8 mouse cellular contexts compared by ENCODE assay signal in the genomic region with DNA sequence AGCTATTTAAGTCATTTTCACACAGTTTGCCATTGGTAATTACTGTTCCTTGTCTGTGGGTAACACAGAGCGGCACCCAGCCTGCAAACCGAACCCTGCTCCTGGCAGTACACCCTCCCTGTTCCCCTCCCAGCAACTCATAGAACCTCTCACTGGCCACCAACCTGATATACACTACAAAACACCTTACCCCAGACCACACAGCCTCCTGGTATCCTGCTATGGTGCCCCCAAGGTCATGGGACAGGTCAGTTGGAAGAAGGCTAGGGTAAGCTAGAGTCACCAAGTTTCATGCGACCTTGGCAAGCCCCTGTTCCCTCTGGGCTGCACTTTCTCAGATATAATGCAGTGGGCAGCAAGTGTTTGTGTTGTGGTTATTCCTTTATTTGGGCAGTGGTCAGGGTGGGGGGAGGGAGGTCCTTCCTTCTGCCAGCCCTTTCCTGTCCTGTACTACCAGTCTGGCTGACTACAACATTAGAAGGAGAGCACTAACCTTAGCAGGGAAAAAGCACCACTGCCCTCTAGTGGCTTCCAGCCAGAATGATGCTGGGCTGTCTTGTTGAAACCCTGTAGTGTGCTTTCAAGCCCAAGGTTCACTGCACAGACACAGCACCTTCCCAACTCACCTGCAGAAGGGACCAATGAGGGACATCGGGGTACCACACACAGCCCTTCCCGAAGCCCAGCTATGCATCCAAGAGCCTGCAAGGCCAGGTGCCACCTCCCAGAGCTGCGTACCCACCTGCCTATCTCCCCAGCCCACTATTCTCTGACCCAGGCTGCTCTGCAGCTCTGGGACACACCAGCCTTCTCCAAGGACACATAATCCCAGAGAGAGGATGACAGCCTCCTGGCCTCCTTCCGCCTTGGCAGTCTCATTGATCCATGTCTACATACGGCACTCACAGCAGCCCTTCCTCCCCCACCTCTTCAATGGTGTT. TPM values are rescaled to one million over a fixed set of nuclear protein-coding genes. Genes with fewer than 3 reads are reported as not detected.
DNase-seq lines count a peak whose midpoint lies in the region; ATAC-seq and TF ChIP-seq lines count a peak whose summit lies in the region.

No protein-coding gene starts in this region.

- TF ChIP-seq RAD21 in CH12.LX (IDR thresholded peaks at IDR 0.05; ENCODE audit: low read depth, low read length), result peak; percentile 51

- H3K79me2 ChIP-seq in CH12.LX (replicated peaks; ENCODE audit: control insufficient read depth, extremely low read depth, insufficient read depth, poor library complexity, severe bottlenecking), result no peaks in the 10 kb centered on the region

- no peaks in the 10 kb centered on the region for H3K36me3 ChIP-seq in CH12.LX (replicated peaks in 1 of 2; ENCODE audit: control insufficient read depth in 1 of 2, insufficient read depth in 1 of 2, low read length in 1 of 2)
- H3K36me3 ChIP-seq in heart, postnatal 0 days (replicated peaks; ENCODE audit: control insufficient read depth, insufficient read depth, low read length), result no peaks in the 10 kb centered on the region
- H3K36me3 ChIP-seq in liver, postnatal 0 days (replicated peaks; ENCODE audit: insufficient read depth, low read length), result no peaks in the 10 kb centered on the region

- dilution Hi-C loops in CH12.LX (cut with MboI; ENCODE audit: extremely low pct_ligation_motif_present, extremely low pct_unique_long_range_greater_than_20kb, low sequenced_read_pairs), result no loop called here

- in situ Hi-C loops in CH12.LX (cut with MboI; ENCODE audit: low pct_ligation_motif_present, low pct_unique_long_range_greater_than_20kb, low sequenced_read_pairs), result no loop called here

- no peaks in the 10 kb centered on the region for H3K9me3 ChIP-seq in CH12.LX (replicated peaks; ENCODE audit: low read length)
- H3K9me3 ChIP-seq in heart, postnatal 0 days (replicated peaks; ENCODE audit: control insufficient read depth, low read length), result no peaks in the 10 kb centered on the region
- no peaks in the 10 kb centered on the region for H3K9me3 ChIP-seq in liver, postnatal 0 days (ENCODE audit: low read length)

- no peak overlapping the region for H3K9ac ChIP-seq in CH12.LX (ENCODE audit: insufficient read depth, low read depth)
- H3K9ac ChIP-seq in heart, postnatal 0 days (replicated peaks; ENCODE audit: low read depth, low read length), result no peak overlapping the region
- H3K9ac ChIP-seq in liver, postnatal 0 days (replicated peaks), result no peak overlapping the region

- no peak for TF ChIP-seq EP300 in CH12.LX (IDR thresholded peaks at IDR 0.05; ENCODE audit: low read length)
- TF ChIP-seq EP300 in heart, postnatal 0 days (IDR thresholded peaks at IDR 0.05; ENCODE audit: low read depth), result no peak
- TF ChIP-seq EP300 in liver, postnatal 0 days (IDR thresholded peaks at IDR 0.05; ENCODE audit: low read depth), result no peak

- no peak overlapping the region for H3K27ac ChIP-seq in CH12.LX (ENCODE audit: insufficient read depth, low read depth)
- no peak overlapping the region for H3K27ac ChIP-seq in embryonic fibroblast, embryonic 13.5 days (ENCODE audit: insufficient read depth, low read length)
- no peak overlapping the region for H3K27ac ChIP-seq in heart, postnatal 0 days (ENCODE audit: low read depth)
- no peak overlapping the region for H3K27ac ChIP-seq in liver, postnatal 0 days (ENCODE audit: low read depth)

- ATAC-seq in heart, postnatal 0 days (ENCODE audit: insufficient read depth, low read depth), result peak; percentile 62
- no peak for ATAC-seq in liver, postnatal 0 days

- 60% methylated on average over 8 of the region's 8 CpGs for WGBS in heart, postnatal 0 days
- WGBS in liver, postnatal 0 days (ENCODE audit: insufficient replicate concordance), result 51% methylated on average over 8 of the region's 8 CpGs

- H3K4me1 ChIP-seq in CH12.LX (ENCODE audit: control insufficient read depth in 1 of 2, insufficient read depth in 2 of 2), result no peaks in the 10 kb centered on the region
- no peaks in the 10 kb centered on the region for H3K4me1 ChIP-seq in embryonic fibroblast, embryonic 13.5 days (ENCODE audit: control insufficient read depth, insufficient read depth, low read length)
- no peaks in the 10 kb centered on the region for H3K4me1 ChIP-seq in heart, postnatal 0 days (ENCODE audit: control insufficient read depth, insufficient read depth)
- H3K4me1 ChIP-seq in liver, postnatal 0 days (ENCODE audit: insufficient read depth), result no peaks in the 10 kb centered on the region

- TF ChIP-seq CTCF in CH12.LX (conservative IDR thresholded peaks at IDR 0.05 in 1 of 2, IDR thresholded peaks at IDR 0.05 in 1 of 2; ENCODE audit: low read depth in 2 of 2, low read length in 2 of 2), result peak; percentile 50 to 73
- TF ChIP-seq CTCF in embryonic fibroblast, embryonic 13.5 days (IDR thresholded peaks at IDR 0.05; ENCODE audit: borderline replicate concordance, insufficient read depth, low read length), result peak; percentile 55
- TF ChIP-seq CTCF in heart, postnatal 0 days (IDR thresholded peaks at IDR 0.05; ENCODE audit: low read depth), result peak; percentile 86
- TF ChIP-seq CTCF in liver, postnatal 0 days (IDR thresholded peaks at IDR 0.05; ENCODE audit: low read depth), result peak; percentile 74

- peaks cover 77% of the 10 kb centered on the region for H3K27me3 ChIP-seq in CH12.LX (replicated peaks)
- H3K27me3 ChIP-seq in heart, postnatal 0 days (ENCODE audit: control insufficient read depth, insufficient read depth, low read length), result no peaks in the 10 kb centered on the region
- H3K27me3 ChIP-seq in liver, postnatal 0 days (ENCODE audit: insufficient read depth, low read length), result no peaks in the 10 kb centered on the region

- no peak overlapping the region for H3K4me3 ChIP-seq in CH12.LX (replicated peaks in 1 of 3; ENCODE audit: low read depth in 2 of 3, low read length in 2 of 3, poor library complexity in 1 of 3)
- H3K4me3 ChIP-seq in embryonic fibroblast, embryonic 13.5 days (ENCODE audit: insufficient read depth, low read length), result no peak overlapping the region
- H3K4me3 ChIP-seq in heart, postnatal 0 days (ENCODE audit: low read depth, low read length), result no peak overlapping the region
- H3K4me3 ChIP-seq in liver, postnatal 0 days (ENCODE audit: low read depth, low read length), result no peak overlapping the region

- peak; percentile 27 for DNase-seq in CH12.LX (ENCODE audit: extremely low read depth)
- peak; percentile 85 for DNase-seq in brain, adult 2 months (ENCODE audit: low read depth, low spot score)
- peak; percentile 59 for DNase-seq in heart, postnatal 0 days (ENCODE audit: low spot score)
- peak; percentile 70 for DNase-seq in kidney, postnatal 14 days
- peak; percentile 37 for DNase-seq in liver, postnatal 0 days
- peak; percentile 49 for DNase-seq in ovary, postnatal 36 days (ENCODE audit: low spot score)
- no peak for DNase-seq in spleen, postnatal 4 days (ENCODE audit: low spot score in 2 of 2)

- no peak overlapping the region for H3K4me2 ChIP-seq in CH12.LX (ENCODE audit: insufficient read depth, low read depth, poor library complexity, severe bottlenecking)
- H3K4me2 ChIP-seq in heart, postnatal 0 days (ENCODE audit: low read depth, low read length), result no peak overlapping the region
- no peak overlapping the region for H3K4me2 ChIP-seq in liver, postnatal 0 days (ENCODE audit: low read depth, low read length)

- TF ChIP-seq POLR2A in CH12.LX (IDR thresholded peaks at IDR 0.05; ENCODE audit: low read depth, low read length), result no peak
- no peak for TF ChIP-seq POLR2A in embryonic fibroblast, embryonic 13.5 days (IDR thresholded peaks at IDR 0.05; ENCODE audit: low read depth, low read length)

TF ChIP-seq in CH12.LX, 34 proteins besides CTCF, POLR2A, EP300 and RAD21:
- TF ChIP-seq PAX5 (IDR thresholded peaks at IDR 0.05; ENCODE audit: low read length) (no peak), MAZ (IDR thresholded peaks at IDR 0.05; ENCODE audit: low read depth, low read length) (no peak), SMC3 (IDR thresholded peaks at IDR 0.05; ENCODE audit: low read depth, low read length) (peak; percentile 19; the same call in 1 of the 2 replicates)

RNA-seq across cellular contexts. Expression of a gene that starts 17.0 kb away (rescaled TPM):
- total RNA-seq in CH12.LX (2012; rRNA removed) (not detected in 2 replicates), CH12.LX (2014; rRNA removed) (not detected in 2 replicates)
- not detected in 2 replicates for polyA plus RNA-seq in CH12.LX (2012; ENCODE audit: insufficient read length, low read depth)
- not detected in 2 replicates for polyA plus RNA-seq in embryonic fibroblast, embryonic 13.5 days (2011; ENCODE audit: insufficient read length, low read depth, missing spikeins)
- total RNA-seq in heart, postnatal 0 days (2014; rRNA removed; ENCODE audit: low replicate concordance), result 19.6 and 31.8 TPM in 2 replicates
- 15.9 and 17.4 TPM in 2 replicates for polyA plus RNA-seq in heart, postnatal 0 days (2015; fragmentation: Nextera tagmentation; extraction: Ambion mirVana)
- polyA plus RNA-seq in liver, postnatal 0 days (2015; fragmentation: Nextera tagmentation; extraction: Ambion mirVana), result not detected in 2 replicates

RNA-seq across cellular contexts. Expression of a gene that starts 35.3 kb away (rescaled TPM):
- total RNA-seq in CH12.LX (2012; rRNA removed) (not detected in 2 replicates), CH12.LX (2014; rRNA removed) (not detected in 2 replicates)
- not detected in 2 replicates for polyA plus RNA-seq in CH12.LX (2012; ENCODE audit: insufficient read length, low read depth)
- 0.44 TPM in 1 of 2 replicates, not detected in the other for polyA plus RNA-seq in embryonic fibroblast, embryonic 13.5 days (2011; ENCODE audit: insufficient read length, low read depth, missing spikeins)
- total RNA-seq in heart, postnatal 0 days (2014; rRNA removed; ENCODE audit: low replicate concordance), result 0.08 and 0.27 TPM in 2 replicates
- polyA plus RNA-seq in heart, postnatal 0 days (2015; fragmentation: Nextera tagmentation; extraction: Ambion mirVana), result 0.36 and 0.44 TPM in 2 replicates
- 0.05 and 0.09 TPM in 2 replicates for polyA plus RNA-seq in liver, postnatal 0 days (2015; fragmentation: Nextera tagmentation; extraction: Ambion mirVana)

Comparison
In these comparisons a context has a peak if more than half of its experiments do, and no peak if none do; other contexts are left out.
1. DNase-seq: peak in CH12.LX (single experiment), brain, adult 2 months (single experiment), heart, postnatal 0 days (single experiment), kidney, postnatal 14 days (single experiment), liver, postnatal 0 days (single experiment) and ovary, postnatal 36 days (single experiment); none in spleen, postnatal 4 days (0 of 2).
2. RNA of a gene that starts 17.0 kb away (polyA plus RNA-seq): 15.9 to 17.4 TPM in heart, postnatal 0 days; not detected in CH12.LX, not detected in embryonic fibroblast, embryonic 13.5 days and not detected in liver, postnatal 0 days; every median in the first group is over 10 times any median in the second.
3. Peak in every context shown above with its lines, with median percentiles within 50 percentile points of each other: CTCF ChIP-seq.